Mouse (Mus musculus) brain, embryonic 18.5 days (tissue): ENCODE results near the gene Fam57b.
"Not testable (repeated sequence)": the region's sequence is repeated elsewhere in the genome, so short reads cannot be mapped to it uniquely, and the experiment has no call there.

Experiments used
- DNase-seq: peaks from one replicate; pipeline ENCODE4 v3.0.0-alpha.2; 2012; ENCODE audit warnings: low read depth, low spot score

The Fam57b gene

GRCm38 (mm10) chr7:126778147-126778546 is 19.3 kb upstream of the Fam57b start:
- DNase-seq, result no peak

- DNase-seq, result not testable (repeated sequence)
These were observed 18.4 kb upstream of the Fam57b start for GRCm38 (mm10) chr7:126779101-126779500.

GRCm38 (mm10) chr7:126779983-126780970 is 17.2 kb upstream of the Fam57b start:
- peak; percentile 84 for DNase-seq

- no peak for DNase-seq
These were observed 16.4 kb upstream of the Fam57b start, which contains the start of gene Tbx6 for GRCm38 (mm10) chr7:126780971-126781635. Tbx6 (plus strand) TSS chr7:126781483.

- no peak for DNase-seq
These were observed 15.7 kb upstream of the Fam57b start for GRCm38 (mm10) chr7:126781661-126782370.

- DNase-seq, result no peak
These were observed 14.8 kb upstream of the Fam57b start for GRCm38 (mm10) chr7:126782693-126783092.

GRCm38 (mm10) chr7:126784469-126784868 is 13.0 kb upstream of the Fam57b start:
- DNase-seq, result no peak

- no peak for DNase-seq
These were observed 12.4 kb upstream of the Fam57b start for GRCm38 (mm10) chr7:126785056-126785455.

GRCm38 (mm10) chr7:126786142-126786541 is 11.3 kb upstream of the Fam57b start:
- no peak for DNase-seq

GRCm38 (mm10) chr7:126789141-126789540 is 8.3 kb upstream of the Fam57b start:
- DNase-seq, result no peak

GRCm38 (mm10) chr7:126791851-126792720 is 5.4 kb upstream of the Fam57b start, which contains the start of gene Ppp4c:
Ppp4c (minus strand) TSS chr7:126792496.
- peak; percentile 93 for DNase-seq

GRCm38 (mm10) chr7:126792721-126793443 is 4.6 kb upstream of the Fam57b start:
- DNase-seq, result no peak

- no peak for DNase-seq
These were observed 3.8 kb upstream of the Fam57b start for GRCm38 (mm10) chr7:126793456-126794270.

GRCm38 (mm10) chr7:126794271-126794605 is 3.2 kb upstream of the Fam57b start:
- DNase-seq, result no peak

- no peak for DNase-seq
These were observed 1.8 kb upstream of the Fam57b start for GRCm38 (mm10) chr7:126795387-126796317.

GRCm38 (mm10) chr7:126796350-126796932 is 1.0 kb upstream of the Fam57b start:
- no peak for DNase-seq

GRCm38 (mm10) chr7:126798127-126799049 is 920 bp downstream of the Fam57b start:
- no peak for DNase-seq
